Mouse (Mus musculus): ENCODE results near the gene Jhy. TPM values are rescaled to one million over a fixed set of nuclear protein-coding genes. Genes with fewer than 3 reads are reported as not detected.

Gene Jhy
- under 1 TPM; 0.23 to 0.65 TPM for total RNA-seq (2021)

DNA sequence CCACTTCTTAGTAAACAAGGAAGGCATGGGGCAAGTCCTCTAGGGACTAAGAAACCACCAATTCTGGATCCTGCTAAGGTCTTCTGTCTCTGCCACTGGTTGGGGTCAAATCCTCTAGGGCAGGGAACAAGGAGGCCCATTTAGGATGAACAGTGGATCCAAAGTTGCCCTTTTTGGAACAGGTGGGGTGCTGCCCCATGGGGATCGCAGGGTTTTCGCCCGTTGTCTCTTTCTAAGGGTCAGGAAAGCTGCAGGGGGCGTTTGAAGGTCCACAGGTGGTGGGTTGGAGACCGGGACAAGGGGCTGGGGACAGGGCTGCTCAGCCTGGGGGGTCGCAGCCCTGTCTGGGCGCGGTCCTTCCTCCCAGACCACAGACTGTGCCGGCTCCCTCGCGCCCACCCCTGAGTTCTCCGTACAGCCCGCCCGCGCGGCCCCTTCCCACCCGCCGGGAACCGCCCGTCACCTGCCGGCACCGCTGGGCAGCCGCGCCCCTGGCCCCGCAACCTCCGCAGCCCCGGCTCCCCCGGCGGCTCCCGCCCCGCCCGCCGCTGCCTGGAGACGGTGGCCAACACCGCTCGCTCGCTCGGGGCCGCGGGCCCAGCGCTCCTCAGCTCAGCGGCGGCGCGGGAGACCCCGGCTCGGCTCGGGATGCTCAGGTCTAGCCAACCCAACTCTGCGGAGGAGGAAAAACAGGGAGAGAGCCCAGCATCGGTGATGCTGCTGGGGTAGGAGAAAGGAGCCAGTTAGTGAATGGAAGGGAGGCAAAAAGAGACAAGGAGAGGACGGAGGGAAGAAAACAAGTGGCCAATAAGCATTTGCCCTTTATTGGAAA lies at the start of gene Jhy:
Gene Jhy (minus strand): TSS at position 533 of the 832 bp plus-strand sequence.
- no peak for DNase-seq

GRCm38 (mm10) chr9:41012456-41012855 lies 48.5 kb upstream of the Jhy start:
- no peak for DNase-seq

GRCm38 (mm10) chr9:41011512-41012436 lies 47.9 kb upstream of the Jhy start:
- no peak for DNase-seq

DNA sequence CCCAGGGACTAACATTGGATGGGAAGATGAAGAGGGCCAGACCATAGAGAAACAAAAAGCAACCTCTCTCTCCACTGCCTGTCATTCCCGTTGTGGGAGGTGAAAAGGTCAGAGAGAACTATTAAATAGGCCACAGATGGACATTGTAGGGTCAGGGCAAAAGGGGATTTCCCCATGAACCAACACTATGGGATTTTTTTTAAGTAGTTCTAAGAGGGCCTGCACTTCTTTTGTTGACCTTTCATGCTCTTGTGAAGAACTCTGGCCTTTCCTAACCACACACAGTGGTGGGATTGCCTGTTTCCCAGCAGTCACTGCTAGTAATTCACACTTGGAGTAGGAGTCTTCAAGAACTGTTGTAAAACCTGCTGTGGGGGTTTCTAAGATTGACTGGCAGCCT lies 43.9 kb upstream of the Jhy start:
- no peak for DNase-seq

DNA sequence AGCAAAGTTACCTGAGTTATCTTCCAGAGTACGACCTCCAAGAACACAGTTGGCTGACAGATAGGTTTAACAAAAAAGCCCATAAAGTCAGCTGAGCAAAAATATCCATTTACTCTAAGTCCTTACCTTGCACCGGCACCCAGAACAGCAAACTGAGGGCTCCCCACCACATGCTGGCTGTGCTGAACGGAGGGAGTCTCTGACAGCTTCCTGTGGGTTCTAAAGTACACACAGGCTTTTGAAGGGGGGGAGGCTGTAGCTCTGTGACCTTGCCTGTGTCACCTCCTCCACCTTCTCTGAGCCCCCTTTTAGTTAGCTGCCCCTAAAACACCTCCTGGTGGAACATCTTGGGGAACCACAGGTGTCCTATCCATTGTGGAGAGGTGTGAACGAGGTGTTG lies 40.5 kb upstream of the Jhy start, which contains the start of gene Crtam:
Gene Crtam (minus strand): TSS at position 214 of the 400 bp plus-strand sequence.
- no peak for DNase-seq

DNA sequence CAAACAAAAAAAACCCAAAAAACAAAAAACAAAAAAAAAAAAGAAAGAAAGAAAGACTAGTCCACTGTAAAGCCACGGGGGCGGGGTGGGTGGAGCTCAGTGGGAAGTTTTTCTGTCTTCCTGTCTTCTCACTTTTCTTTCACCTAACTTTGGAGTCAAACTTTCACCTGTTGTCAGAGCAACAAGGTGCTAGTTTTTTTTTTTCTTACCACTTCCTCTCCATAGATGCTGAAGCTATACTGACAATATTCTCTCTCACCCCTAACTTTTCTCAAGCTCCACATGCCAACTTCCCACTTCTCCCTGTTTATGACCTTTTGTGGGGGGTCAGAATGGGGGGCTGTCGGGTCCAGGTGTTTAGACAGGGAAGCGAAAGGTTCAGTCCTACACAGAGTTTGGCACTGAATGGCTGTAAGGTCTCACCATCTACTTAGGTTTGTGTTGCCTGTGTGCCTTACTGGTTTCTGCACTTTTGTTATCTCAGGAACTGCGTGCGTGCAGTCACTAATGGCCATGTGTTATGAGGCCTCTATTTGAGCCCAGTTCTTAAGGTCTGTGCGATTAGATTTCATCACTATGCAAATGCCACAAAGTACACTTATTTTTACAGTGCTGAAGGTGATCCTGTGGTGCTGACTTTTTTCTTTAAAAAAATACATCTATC lies 33.3 kb upstream of the Jhy start:
- no peak for DNase-seq

GRCm38 (mm10) chr9:40994075-40994474 lies 30.2 kb upstream of the Jhy start:
- no peak for DNase-seq

DNA sequence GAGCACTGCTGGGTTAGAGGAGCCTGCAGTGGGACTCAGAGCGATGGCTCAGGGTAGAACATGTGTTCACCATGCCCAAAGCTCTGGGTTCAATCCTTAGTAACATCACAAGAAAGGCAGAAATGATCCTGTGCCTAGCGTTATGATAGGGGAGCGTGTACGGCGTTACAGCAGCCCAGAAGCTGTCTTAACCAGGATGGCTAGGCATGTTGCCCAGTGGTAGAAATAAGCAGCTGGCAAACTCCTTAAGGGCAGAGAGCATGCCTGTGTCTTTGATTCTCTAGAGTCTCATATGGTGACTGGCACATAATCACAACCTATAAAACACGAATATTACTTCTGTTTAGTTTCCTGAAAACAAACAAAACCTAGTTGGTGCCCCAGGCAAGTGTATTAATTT lies 27.6 kb upstream of the Jhy start:
- no peak for DNase-seq

- DNase-seq = peak; percentile 23 to 59
Observed at GRCm38 (mm10) chr9:40989940-40990588, 26.1 kb upstream of the Jhy start.

DNA sequence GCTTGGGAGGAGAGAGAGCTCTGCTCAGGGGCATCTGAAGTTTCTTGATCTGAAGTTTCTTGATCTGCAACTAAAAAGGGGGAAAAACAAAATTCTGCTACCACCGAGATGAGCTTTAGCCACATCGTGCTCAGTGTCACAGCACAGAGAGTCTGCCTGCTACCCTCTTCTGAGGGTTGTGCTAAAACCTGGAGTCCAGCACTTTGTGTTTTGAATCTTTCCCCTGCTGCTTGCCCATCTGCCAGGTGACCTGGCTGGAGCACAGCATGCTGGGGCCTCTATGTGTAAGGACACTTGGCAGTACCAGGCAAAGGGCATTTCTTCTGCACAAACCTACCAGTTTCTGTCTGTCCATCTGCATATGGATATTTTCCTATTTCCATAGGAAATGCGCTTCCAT lies 20.4 kb upstream of the Jhy start:
- no peak for DNase-seq

GRCm38 (mm10) chr9:40983758-40984157 lies 19.8 kb upstream of the Jhy start:
- no peak for DNase-seq

DNA sequence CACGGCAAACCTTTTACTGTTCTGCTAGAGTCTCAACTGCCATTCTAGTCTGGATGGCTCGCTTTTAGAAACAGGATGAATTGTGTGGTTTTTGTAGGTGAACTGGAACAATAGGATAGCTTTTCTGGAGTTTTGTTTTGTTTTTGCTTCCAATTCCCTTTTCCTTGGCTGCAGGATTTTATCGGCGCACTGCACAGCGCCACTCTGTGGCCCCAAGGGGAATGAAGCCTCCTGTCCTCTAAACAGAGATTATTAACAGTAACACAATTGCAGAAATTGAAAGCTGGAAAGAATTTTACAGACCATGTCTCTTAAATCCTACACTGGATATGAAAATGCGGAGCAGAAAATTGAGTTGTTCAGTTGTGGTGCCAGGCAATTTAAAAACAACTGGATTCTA lies 18.6 kb upstream of the Jhy start:
- DNase-seq = peak in 1 of 2 experiments; percentile 17

GRCm38 (mm10) chr9:40974042-40974801 lies 10.3 kb upstream of the Jhy start:
- DNase-seq = no peak

- no peak for DNase-seq
Observed at GRCm38 (mm10) chr9:40964418-40964714, 448 bp upstream of the Jhy start.

DNA sequence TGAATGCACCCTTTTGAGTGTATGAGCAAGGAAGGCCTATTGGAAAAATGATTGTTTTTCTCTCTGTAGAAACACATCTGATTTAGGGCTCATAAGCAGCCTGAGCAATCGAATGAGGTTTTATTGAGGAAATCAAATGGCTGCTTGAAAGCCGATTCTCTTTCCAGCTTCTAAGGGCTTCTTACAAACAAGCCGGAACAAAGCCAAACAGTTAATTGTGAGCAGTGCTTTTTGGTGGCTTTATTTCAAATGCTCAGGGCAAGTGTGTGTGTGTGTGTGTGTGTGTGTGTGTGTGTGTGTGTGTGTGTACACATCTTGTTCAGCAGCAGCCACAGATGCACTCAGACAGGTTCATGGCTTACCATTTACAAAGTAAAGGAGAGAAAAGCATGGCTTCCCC lies 2.5 kb downstream of the Jhy start:
- no peak for DNase-seq

DNA sequence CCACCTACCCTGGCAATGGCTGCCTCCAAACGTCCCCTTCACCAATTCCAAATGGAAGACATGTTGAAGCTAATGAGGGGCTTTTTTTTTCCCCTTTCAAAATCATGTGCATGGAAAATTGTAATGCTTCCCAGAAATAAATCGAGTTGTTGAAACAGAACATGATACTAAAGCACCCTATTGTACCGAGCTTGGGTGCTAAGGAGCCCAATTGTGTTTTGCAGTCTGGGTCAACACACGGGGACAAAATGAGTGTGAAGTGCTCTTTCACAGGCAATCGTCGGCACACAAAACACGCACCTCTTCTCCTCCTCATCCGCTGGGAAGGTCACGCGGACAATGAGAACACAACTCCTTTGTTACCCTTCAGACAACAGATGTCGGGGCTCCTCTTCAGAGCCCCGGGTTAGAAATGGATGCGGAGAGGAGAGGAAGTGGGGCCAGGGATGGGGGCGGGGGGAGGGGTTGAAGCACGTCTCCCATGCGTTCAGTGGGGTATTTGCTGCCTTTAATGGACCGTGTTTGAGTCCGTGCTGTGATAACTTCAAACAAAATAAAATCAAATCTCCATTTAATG lies 14.8 kb downstream of the Jhy start:
- no peak for DNase-seq

GRCm38 (mm10) chr9:40948473-40948872 lies 15.4 kb downstream of the Jhy start:
- no peak for DNase-seq

- no peak for DNase-seq
Observed at GRCm38 (mm10) chr9:40947131-40947530, 16.8 kb downstream of the Jhy start.

GRCm38 (mm10) chr9:40937425-40937824 lies 26.5 kb downstream of the Jhy start:
- DNase-seq = no peak

- no peak for DNase-seq
Observed at GRCm38 (mm10) chr9:40933323-40933722, 30.6 kb downstream of the Jhy start.

GRCm38 (mm10) chr9:40927351-40927980 lies 36.5 kb downstream of the Jhy start:
- DNase-seq = no peak

Data from layer of hippocampus, postnatal 36 days (tissue).